Mouse (Mus musculus): ENCODE results near the gene Glrp1. TPM values are rescaled to one million over a fixed set of nuclear protein-coding genes. Genes with fewer than 3 reads are reported as not detected.

Gene Glrp1
- polyA plus RNA-seq (2012; rRNA removed): not detected in 2 replicates

DNA sequence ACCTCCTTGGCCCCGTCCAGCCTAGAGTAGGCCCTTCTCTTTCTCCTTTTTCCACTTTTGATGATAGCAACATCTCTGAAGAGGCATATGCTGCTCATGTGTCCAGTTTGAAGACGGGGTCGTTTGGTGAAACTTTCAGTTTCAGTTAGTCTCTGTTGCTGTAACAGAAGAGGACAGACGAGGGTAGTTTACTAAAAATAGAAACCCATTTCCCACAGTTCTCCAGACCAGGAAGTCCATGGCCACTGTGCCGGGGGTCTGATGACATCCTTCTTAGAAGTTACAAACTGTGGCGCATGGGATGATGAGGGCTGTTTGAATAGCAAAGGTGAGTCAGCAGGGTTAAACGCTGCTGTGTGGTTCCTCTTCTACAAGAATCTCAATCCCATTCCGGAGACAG lies at the start of gene Glrp1:
TSS of gene Glrp1 (minus strand) at position 278 of the 400 bp plus-strand sequence.
- no peaks in the 10 kb centered on the region for H3K27me3 ChIP-seq (ENCODE audit: control insufficient read depth, insufficient read depth, low read length)
- no peaks in the 10 kb centered on the region for H3K36me3 ChIP-seq (ENCODE audit: control insufficient read depth, insufficient read depth, low read length)
- TF ChIP-seq CTCF (IDR thresholded peaks at IDR 0.05; ENCODE audit: extremely low read depth, insufficient read length, insufficient replicate concordance, low read depth, low read length): no peak
- TF ChIP-seq POLR2A (IDR thresholded peaks at IDR 0.05; ENCODE audit: low read depth, low read length): no peak
- H3K4me1 ChIP-seq (ENCODE audit: control insufficient read depth, insufficient read depth, insufficient read length, low read length): no peaks in the 10 kb centered on the region; the same call in 1 of the 2 replicates
- H3K4me3 ChIP-seq (ENCODE audit: low read depth, low read length): no peak within 1 kb of the TSS
- no peak within 1 kb of the TSS for H3K27ac ChIP-seq (ENCODE audit: insufficient read depth, low read depth, low read length)
- WGBS: 51% methylated on average over 8 of the region's 8 CpGs

DNA sequence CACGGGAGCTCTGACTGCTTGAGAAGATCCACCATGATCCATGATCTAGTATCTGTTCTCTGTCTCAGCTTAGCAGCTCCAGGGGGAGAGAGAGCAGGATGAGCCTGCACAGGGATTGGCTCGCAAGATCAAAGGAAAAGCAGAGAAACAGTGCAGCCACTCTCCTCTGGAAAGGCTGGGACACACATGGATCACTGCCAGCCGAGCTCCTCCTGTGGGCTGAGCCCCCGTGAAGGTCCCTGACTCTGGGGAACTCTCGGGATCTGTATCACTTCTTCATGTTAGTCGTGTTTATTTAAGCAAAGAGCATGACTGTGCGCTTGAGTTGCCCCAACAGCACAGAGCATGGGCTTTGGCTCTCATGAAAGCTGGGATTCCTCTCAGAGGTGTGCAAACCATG lies 49.4 kb upstream of the Glrp1 start:
- no peak overlapping the region for H3K27ac ChIP-seq (ENCODE audit: insufficient read depth, low read depth, low read length)
- no peaks in the 10 kb centered on the region for H3K27me3 ChIP-seq (ENCODE audit: control insufficient read depth, insufficient read depth, low read length)
- no peaks in the 10 kb centered on the region for H3K36me3 ChIP-seq (ENCODE audit: control insufficient read depth, insufficient read depth, low read length)
- 11% methylated on average over 7 of the region's 7 CpGs for WGBS
- no peaks in the 10 kb centered on the region for H3K4me1 ChIP-seq (ENCODE audit: control insufficient read depth, insufficient read depth, insufficient read length, low read length)
- H3K4me3 ChIP-seq (ENCODE audit: low read depth, low read length): no peak overlapping the region
- TF ChIP-seq CTCF (IDR thresholded peaks at IDR 0.05; ENCODE audit: extremely low read depth, insufficient read length, insufficient replicate concordance, low read depth, low read length): no peak

DNA sequence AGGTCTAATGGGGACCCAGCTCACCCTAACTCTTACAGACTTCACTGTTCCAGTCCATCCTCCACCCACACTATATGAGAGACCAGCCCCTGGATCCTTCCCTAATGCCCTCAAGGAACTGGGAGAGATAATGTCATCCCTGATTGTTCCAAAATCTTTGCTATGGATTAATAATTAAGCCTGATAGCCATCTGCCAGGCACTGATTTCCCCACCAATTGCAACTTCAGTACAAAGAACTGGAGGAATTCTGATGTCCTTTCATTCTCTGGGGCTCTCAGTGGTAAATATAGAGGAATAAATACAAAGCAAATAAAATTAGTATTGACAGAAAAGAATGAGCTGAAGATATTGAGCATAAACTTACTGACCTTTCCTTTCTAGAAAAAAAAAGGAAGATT lies 48.9 kb upstream of the Glrp1 start:
- no peaks in the 10 kb centered on the region for H3K27me3 ChIP-seq (ENCODE audit: control insufficient read depth, insufficient read depth, low read length)
- H3K4me3 ChIP-seq (ENCODE audit: low read depth, low read length): no peak overlapping the region
- no peaks in the 10 kb centered on the region for H3K36me3 ChIP-seq (ENCODE audit: control insufficient read depth, insufficient read depth, low read length)
- no peak overlapping the region for H3K27ac ChIP-seq (ENCODE audit: insufficient read depth, low read depth, low read length)
- H3K4me1 ChIP-seq (ENCODE audit: control insufficient read depth, insufficient read depth, insufficient read length, low read length): no peaks in the 10 kb centered on the region
- TF ChIP-seq CTCF (IDR thresholded peaks at IDR 0.05; ENCODE audit: extremely low read depth, insufficient read length, insufficient replicate concordance, low read depth, low read length) (no peak), POLR2A (IDR thresholded peaks at IDR 0.05; ENCODE audit: low read depth, low read length) (no peak)

DNA sequence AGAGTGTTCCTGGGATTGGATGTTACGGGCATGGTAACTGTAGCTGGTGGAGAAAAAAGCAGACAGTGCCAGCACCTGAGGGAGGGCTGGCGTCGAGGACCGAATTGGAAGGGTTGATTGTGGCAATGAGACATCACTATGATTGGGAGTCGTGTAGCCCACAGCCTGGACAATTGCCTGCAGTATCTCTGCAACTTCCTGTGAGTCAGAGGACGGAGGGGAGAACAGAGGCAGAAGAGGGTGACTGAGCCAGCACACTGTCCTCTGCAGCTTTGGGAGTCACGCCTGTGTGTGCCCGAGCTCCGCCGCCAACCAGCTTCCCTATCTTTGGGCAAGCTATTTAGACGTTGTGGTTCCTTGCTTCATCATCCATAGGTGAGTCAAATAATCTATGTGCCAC lies 46.5 kb upstream of the Glrp1 start:
- H3K27ac ChIP-seq (ENCODE audit: insufficient read depth, low read depth, low read length): no peak overlapping the region
- H3K27me3 ChIP-seq (ENCODE audit: control insufficient read depth, insufficient read depth, low read length): no peaks in the 10 kb centered on the region
- 91% methylated on average over 11 of the region's 11 CpGs for WGBS
- H3K4me1 ChIP-seq (ENCODE audit: control insufficient read depth, insufficient read depth, insufficient read length, low read length): no peaks in the 10 kb centered on the region
- no peaks in the 10 kb centered on the region for H3K36me3 ChIP-seq (ENCODE audit: control insufficient read depth, insufficient read depth, low read length)
- TF ChIP-seq CTCF (IDR thresholded peaks at IDR 0.05; ENCODE audit: extremely low read depth, insufficient read length, insufficient replicate concordance, low read depth, low read length) (no peak), POLR2A (IDR thresholded peaks at IDR 0.05; ENCODE audit: low read depth, low read length) (no peak)
- H3K4me3 ChIP-seq (ENCODE audit: low read depth, low read length): no peak overlapping the region

DNA sequence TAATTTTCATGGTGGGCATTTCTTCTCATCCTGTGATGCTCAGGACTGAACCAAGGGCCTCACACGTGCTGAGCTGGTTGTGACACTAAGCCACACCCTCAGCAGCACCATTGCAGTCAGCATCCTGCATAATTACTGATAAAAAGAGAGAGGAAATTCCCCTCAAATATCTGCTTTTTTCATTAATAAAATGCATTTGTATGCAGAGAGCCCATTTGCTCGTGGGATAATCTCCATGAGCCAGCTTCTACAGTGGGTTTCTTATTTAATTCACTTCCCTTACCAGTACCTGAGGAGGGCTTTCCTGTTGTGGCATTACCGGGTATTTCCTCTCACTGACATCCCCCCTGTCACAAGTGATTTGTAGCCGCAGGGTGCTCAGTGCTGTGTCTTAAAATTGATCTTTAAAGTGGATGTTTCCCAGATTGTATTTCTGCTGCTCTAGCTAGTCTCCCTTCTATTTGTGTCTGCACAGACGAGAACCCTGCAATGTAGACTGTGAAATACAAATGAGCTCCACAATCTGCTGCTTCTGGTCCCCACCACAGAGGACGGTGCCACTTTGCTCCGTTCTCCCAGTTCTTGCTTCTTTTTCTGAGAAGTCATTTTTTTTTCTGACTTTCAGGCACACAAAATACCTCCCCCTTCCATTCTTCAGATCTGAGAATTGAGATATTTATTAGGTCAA lies 43.8 kb upstream of the Glrp1 start:
- Histone ChIP-seq H3K4me3 (ENCODE audit: low read depth, low read length) (no peak overlapping the region), H3K4me1 (ENCODE audit: control insufficient read depth, insufficient read depth, insufficient read length, low read length) (no peaks in the 10 kb centered on the region), H3K27ac (ENCODE audit: insufficient read depth, low read depth, low read length) (no peak overlapping the region), H3K36me3 (ENCODE audit: control insufficient read depth, insufficient read depth, low read length) (no peaks in the 10 kb centered on the region), H3K27me3 (ENCODE audit: control insufficient read depth, insufficient read depth, low read length) (no peaks in the 10 kb centered on the region)
- WGBS: 67% methylated on average over 7 of the region's 7 CpGs
- TF ChIP-seq POLR2A (IDR thresholded peaks at IDR 0.05; ENCODE audit: low read depth, low read length) (no peak), CTCF (IDR thresholded peaks at IDR 0.05; ENCODE audit: extremely low read depth, insufficient read length, insufficient replicate concordance, low read depth, low read length) (no peak)

DNA sequence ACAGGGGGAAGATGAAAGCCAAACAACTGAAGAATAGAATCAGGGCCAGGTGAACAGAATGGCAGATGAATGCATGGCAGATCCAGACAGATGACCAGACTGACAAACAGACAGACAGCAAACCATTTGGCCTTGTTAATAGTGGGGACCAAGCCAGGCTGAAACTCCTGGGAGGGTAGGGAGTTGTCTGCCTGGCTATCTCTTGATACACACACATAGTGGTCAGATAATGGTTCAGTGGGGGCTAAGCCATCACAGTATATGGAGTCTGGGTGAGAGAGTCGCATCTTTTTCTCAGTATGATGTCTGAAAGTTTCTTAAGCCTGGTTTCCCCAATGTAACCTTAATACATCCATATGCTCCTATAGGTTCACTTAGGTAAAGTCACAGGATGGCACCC lies 39.4 kb upstream of the Glrp1 start:
- no peaks in the 10 kb centered on the region for H3K4me1 ChIP-seq (ENCODE audit: control insufficient read depth, insufficient read depth, insufficient read length, low read length)
- no peak overlapping the region for H3K4me3 ChIP-seq (ENCODE audit: low read depth, low read length)
- no peak for TF ChIP-seq CTCF (IDR thresholded peaks at IDR 0.05; ENCODE audit: extremely low read depth, insufficient read length, insufficient replicate concordance, low read depth, low read length)
- TF ChIP-seq POLR2A (IDR thresholded peaks at IDR 0.05; ENCODE audit: low read depth, low read length): no peak
- WGBS: 92% methylated on average over 1 of the region's 1 CpGs
- H3K27me3 ChIP-seq (ENCODE audit: control insufficient read depth, insufficient read depth, low read length): no peaks in the 10 kb centered on the region
- H3K27ac ChIP-seq (ENCODE audit: insufficient read depth, low read depth, low read length): no peak overlapping the region
- H3K36me3 ChIP-seq (ENCODE audit: control insufficient read depth, insufficient read depth, low read length): no peaks in the 10 kb centered on the region

DNA sequence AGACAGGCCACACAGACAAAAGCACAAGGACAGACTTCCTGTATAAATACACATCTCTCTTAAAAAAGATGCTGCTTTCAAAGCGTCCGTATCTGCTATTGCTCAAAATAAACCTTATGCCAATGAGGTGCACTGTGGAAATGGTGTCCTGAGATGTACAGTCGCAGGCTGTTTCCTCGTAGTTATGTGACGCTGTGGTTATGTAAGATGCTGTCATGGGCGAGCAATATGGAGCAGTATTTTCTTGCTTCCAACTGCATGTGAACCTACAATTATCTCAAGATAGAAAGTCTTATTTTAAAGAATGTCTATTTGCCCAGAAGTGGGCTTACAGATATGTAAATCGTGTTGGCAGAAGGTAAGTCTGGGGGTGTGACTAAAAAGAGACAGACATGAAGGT lies 37.3 kb upstream of the Glrp1 start:
- Histone ChIP-seq H3K4me1 (ENCODE audit: control insufficient read depth, insufficient read depth, insufficient read length, low read length) (no peaks in the 10 kb centered on the region), H3K27ac (ENCODE audit: insufficient read depth, low read depth, low read length) (no peak overlapping the region), H3K4me3 (ENCODE audit: low read depth, low read length) (no peak overlapping the region), H3K27me3 (ENCODE audit: control insufficient read depth, insufficient read depth, low read length) (no peaks in the 10 kb centered on the region), H3K36me3 (ENCODE audit: control insufficient read depth, insufficient read depth, low read length) (no peaks in the 10 kb centered on the region)
- no peak for TF ChIP-seq CTCF (IDR thresholded peaks at IDR 0.05; ENCODE audit: extremely low read depth, insufficient read length, insufficient replicate concordance, low read depth, low read length)
- TF ChIP-seq POLR2A (IDR thresholded peaks at IDR 0.05; ENCODE audit: low read depth, low read length): no peak
- 86% methylated on average over 7 of the region's 7 CpGs for WGBS
